Mouse (Mus musculus) liver, postnatal 0 days (tissue): ENCODE data around the gene Cdhr1.

Experiments
- CTCF ChIP-seq: sonication (generic); IDR thresholded peaks from 2 replicates; pipeline ENCODE4 v1.5.1; 2016; ENCODE audit warnings: antibody characterized with exemption, low read depth
- EP300 ChIP-seq: IDR thresholded peaks from 2 replicates; pipeline ENCODE4 v1.6.1; 2016; ENCODE audit warnings: antibody characterized with exemption, low read depth, mild to moderate bottlenecking

GRCm38 (mm10) chr14:37066636-37067035 lies 31.5 kb downstream of the Cdhr1 start:
- TF ChIP-seq CTCF (no peak), EP300 (no peak)
